Mouse (Mus musculus) cerebellum, adult (tissue): Measurements from ENCODE around the gene E030018B13Rik.

Experiments used
- ATAC-seq: cut with Nextera tagmentation; 2 replicates; pipeline ENCODE4 v1.9.2; 2017; ENCODE audit warnings: mild to moderate bottlenecking, moderate library complexity, mixed read lengths; ENCODE audit not compliant: insufficient number of reproducible peaks, low FRiP score, low TSS enrichment

The E030018B13Rik gene

DNA sequence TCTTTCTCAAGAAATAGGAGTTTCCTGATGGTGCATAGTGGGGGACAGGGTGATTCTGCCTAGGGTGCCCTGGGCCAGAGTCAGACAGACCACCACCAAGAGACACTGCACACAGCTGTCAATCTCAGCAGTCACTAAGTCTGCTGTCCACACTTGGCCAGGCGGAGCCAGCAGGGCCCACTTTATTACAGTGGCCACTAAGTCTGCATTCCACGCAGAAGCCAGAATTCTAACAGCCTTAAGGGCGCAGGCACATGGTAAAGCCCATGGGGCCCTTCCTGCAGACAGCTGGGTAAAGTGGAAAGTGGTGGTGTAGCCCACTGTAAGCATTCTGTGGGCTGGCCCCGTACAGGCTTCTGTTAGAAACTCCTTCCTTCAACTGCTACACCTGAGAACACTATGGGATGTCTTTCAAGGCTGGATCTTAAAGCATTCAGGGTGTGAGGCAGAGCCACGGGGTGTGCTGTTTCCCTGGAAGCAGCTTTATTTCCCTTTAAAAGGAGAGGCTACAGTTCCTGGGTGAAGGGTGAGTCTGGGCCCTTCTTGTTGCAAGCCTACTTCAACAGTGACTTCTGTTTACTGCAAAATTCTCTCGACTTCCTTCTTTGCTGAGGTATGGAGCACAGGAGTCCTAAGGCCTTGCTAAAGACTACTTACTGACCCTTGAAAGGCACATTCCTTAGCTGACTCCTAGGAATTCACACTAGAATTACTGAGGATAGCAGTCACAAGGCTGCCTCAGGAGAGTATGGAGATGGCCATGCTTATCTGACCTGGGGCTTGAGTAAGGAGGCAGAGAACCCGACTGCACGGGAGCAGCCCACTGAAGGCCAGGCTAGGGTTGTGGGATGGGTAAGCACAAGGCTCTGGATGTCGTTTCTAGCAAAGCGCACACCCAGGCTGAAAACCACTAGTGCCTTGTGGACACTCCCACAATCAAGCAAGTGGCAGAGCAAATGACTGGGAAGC, 2.6 kb upstream of the E030018B13Rik start:
- no peak for ATAC-seq

- no peak for ATAC-seq
Measured at GRCm38 (mm10) chr7:63914891-63915290, 1.8 kb upstream of the E030018B13Rik start.

DNA sequence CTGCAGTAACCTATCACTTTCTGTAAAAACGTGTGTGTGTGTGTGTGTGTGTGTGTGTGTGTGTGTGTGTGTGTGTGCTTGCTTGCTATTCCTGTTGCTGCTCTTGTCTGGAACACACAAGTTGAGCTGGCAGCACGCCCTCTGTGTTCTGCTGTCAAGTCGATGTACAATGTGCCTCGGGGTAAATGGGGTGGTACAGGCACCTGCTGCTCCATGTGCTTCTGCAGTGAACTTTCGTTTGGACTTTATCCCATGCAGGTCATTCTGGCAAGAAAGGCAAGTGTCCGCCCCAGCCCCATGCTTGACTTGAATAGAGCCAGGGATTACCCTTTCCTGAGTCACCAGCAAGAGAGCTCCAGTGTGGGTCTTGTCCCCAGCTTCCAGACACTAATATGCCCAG, 1.0 kb downstream of the E030018B13Rik start:
- ATAC-seq: no peak

GRCm38 (mm10) chr7:63918771-63919768, 2.4 kb downstream of the E030018B13Rik start:
- no peak for ATAC-seq

DNA sequence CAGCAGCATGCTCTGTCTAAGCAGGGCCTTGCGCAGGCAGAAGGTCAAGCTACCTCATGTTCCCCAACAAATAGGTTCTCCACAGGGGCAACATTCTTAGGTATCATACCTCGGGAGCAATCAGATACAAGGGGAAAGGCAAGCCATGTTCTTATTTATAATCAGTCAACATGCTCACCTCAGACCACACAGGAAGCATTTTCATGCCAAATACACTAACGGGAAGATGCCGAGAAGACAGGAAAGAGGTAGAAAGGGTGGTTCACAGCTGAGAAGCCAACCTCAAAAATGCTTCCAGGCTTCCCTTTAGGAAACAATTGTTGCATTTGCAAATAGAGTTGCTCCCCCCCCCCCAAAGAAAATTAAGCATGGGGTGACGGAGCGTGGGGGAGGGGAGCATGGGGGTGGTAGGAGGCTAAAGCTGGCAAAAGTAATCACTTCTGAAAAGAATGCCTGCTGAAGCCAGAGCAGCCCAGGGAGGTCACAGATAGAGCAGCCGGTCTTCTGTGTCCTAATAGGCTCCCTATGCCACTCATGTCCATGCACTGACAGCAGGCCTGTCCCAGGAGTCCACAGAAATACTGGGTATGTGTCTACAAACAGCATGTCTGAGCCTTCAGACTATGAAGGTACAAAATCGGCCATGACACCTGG, 5.4 kb downstream of the E030018B13Rik start:
- ATAC-seq: no peak

GRCm38 (mm10) chr7:63922571-63922970, 5.9 kb downstream of the E030018B13Rik start:
- no peak for ATAC-seq

DNA sequence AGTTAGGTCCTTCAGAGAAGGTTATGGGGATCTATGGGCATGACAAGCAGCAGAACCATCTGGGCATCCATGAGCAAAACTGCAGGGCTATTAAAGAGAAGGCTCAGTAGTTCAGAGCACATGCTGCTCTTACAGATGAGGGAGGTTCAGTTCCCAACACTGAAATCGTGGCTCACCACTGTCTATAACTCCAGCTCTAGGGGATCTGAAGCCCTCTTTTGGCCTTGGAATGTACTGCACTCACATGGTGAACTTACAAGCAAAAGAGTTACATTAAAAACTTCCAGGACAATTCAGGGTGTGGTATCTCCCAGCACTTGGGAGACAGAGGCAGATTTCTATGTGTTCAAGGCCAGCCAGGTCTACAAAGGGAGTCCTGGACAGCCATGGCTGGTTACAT, 6.3 kb downstream of the E030018B13Rik start:
- no peak for ATAC-seq

DNA sequence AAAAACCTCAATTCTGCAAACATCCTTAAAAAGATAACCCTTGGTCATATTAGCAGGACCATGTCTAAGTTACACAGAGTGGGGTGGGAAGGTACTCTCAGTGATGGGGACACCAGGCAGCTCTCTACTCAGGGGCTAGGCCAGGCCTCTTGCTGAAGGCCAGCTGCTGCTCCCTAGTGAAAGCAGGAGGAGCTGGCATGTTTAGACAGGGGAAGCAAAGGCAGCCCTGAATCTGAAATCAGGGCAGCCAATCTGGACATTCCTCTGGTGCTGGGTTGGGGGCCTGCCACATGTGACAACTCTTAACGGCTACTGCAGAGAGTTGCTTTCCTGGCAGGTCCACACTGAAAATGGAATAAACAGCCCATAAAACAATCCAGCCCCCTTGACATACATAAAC, 7.5 kb downstream of the E030018B13Rik start:
- no peak for ATAC-seq

- ATAC-seq: peak; percentile 36
Measured at GRCm38 (mm10) chr7:63924747-63925412, 8.2 kb downstream of the E030018B13Rik start.

DNA sequence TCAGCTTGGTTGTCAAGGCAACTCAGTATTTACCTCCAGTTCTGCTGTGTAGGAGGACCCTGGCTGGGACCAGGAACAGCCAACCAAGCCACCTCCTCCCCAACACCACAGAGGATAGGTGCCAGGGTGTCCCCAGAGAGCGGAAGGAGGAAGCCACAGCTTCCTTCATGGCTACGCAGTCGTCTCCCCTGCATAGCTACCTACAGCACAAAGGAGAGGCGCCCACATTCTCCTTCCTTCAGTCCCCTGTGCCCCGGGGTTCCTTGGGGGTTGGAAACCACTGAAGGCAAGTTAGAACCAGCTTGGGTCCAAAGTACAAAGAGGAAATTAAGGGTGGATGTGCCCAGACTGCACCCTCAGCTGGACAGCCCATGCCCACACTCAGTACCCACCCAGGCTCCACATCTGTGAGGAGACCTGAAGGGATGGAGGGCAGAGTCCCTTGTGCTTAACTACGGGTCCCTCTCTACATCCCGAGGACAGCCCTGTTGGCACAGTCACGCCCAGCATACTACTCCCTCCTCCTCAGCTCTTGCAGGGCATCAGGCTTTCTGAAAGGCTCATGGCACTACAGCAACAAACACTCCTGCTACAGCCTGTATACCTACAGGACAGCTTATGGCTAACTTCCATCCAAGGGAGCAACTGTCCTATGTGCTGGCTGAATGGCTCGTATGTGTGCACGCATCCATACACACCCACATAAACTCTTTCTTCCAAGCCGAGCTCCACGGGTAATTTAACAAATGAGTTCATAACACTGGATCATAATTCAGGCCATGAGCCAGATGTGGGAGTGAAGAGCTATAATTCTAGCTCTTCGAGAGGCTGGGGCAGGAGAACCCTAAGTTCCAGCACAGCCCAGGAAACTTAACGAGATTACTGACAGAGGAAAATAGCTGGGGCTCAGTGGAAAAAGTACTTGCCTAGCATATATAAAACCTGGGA, 9.0 kb downstream of the E030018B13Rik start:
- no peak for ATAC-seq

DNA sequence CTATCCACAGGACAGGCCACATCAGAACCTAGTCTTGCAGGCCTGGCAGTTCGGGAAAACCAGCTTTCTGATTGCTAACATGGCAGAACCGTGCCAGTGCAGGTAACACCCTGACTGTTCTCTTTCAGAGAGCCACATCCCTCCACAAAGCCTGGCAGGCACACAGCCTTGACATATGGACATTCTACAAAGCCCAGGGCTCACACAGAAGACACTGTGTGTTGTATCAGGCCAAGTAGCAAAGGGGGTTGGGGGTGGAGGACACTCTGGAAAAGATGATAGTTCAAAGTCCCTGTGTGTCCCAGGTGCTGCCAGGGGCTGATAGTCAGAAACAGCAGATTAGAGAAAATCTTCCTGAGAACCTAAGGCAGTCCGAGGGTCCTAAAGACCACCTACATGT, 9.8 kb downstream of the E030018B13Rik start:
- peak; percentile 60; the same call in 1 of the 2 replicates for ATAC-seq

DNA sequence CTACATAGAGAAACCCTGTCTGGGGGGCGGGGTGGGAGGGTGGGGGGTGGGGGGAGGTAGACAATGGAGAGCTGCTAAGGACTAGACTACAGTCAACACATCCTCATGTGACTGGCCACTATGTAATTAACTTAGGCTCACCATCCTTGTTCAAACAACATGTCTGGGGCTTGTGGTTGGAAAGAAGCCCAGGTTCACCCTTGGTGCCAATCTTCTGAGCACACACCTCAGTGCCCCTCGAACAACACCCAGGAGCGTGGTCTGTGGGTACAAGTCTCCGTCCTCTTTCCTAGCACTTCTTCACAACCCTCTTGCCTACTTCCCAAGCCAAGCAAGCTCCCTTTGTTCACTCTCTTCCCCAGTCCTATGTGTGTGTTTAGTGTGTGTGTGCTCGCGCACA, 10.5 kb downstream of the E030018B13Rik start:
- ATAC-seq: no peak

GRCm38 (mm10) chr7:63929080-63929479, 12.4 kb downstream of the E030018B13Rik start:
- ATAC-seq: no peak

DNA sequence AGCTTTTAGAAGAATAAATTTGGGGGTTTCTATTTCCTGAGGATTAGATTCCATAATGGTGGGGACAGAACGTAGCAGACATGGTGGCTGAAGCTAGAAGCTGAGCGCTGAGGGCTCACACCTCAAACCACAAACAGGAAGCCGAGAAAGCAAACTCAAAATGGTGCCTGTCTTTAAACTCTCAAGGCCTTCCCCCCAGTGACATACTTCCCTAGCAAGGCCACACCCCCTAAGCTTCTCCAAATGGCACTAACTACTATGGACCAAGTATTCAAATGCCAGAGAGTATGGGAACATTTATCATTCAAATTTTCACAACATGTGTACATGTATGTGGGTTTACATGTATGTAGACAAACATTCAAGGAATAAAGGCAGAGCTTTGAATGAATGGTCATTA, 13.5 kb downstream of the E030018B13Rik start:
- no peak for ATAC-seq

- ATAC-seq: no peak
Measured at GRCm38 (mm10) chr7:63930766-63931165, 14.1 kb downstream of the E030018B13Rik start.

- no peak for ATAC-seq
Measured at GRCm38 (mm10) chr7:63932461-63932860, 15.8 kb downstream of the E030018B13Rik start.

DNA sequence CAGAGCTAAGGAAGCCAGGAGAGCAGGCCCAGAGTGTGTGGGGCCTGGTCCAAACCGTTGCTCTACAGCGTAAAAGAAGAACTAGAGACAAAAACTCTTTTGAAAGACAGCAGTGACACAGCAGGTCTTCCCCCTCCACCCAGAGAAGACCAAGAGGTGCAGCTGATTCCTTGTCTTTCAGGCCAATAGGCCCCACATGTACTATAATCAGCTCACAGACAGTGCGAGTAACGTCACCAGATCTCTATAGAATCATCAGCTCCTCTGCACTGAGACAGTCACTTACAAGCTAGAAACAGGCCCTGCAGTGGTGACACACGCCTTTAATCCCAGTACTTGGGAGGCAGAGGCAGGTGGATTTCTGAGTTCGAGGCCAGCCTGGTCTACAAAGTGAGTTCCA, 17.2 kb downstream of the E030018B13Rik start:
- no peak for ATAC-seq

GRCm38 (mm10) chr7:63934530-63934929, 17.9 kb downstream of the E030018B13Rik start:
- ATAC-seq: no peak

DNA sequence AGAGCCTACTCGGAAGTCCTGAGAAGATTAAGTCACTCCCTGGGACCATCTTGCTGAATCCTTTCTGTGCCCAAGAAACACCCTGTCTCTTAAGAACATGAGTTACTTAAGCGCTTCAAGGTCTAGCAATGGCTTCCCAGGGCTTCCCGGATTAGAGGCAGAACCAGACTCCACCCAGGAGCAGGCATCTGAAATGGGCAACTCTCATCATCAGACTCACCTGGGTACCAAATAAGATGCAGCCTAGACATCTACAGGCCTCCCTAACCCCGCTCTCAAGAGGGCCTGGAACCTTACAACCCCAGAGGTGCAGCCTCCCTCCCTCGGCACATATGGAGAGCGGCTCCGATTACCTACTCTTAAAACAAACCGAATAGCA, 19.1 kb downstream of the E030018B13Rik start:
- no peak for ATAC-seq
